Mouse (Mus musculus) kidney, adult 18-20 months (tissue): Measurements from ENCODE around the gene Pusl1.

ENCODE experiments used
- DNase-seq: peaks from one replicate; pipeline ENCODE4 v3.0.0; 2021

The Pusl1 gene

DNA sequence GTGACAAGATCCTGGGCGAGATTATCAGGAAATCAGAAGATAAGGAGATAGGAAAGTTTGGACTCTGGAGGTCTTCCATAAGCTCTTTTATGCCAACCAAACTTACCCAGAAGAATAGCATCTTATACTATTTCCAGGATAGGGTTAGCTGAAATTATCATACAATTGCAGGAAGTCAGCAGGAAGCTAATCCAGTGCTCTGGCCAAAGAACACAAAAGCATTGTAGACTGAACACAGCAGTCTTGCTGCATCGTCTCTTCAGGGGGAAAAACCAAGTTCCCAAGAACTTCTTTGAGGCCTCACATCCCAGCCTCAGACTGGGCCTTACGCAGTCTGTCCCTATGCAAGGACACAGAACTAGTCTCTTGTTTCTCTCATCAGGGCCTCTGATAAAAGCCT lies 8.0 kb downstream of the Pusl1 start:
- no peak for DNase-seq

DNA sequence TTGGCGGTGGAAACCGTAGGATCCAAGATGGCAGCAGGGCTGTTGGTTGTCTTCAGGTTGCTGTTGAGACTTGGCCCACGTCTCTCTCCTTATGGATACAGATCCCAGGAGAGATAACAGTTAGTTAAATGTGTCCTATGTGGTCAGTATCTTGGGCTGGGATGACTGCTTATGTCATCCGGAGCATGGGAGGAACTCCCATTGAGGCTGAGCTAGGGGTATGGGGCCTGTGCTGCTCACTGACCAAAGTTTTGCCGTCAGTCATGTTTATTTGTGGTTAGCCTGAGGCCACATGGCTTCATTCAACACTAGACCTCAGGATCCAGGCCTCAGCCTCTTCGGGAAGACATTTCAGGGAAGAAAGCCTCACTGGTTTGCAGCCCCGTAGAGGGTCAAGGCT lies 20.2 kb downstream of the Pusl1 start:
- no peak for DNase-seq

DNA sequence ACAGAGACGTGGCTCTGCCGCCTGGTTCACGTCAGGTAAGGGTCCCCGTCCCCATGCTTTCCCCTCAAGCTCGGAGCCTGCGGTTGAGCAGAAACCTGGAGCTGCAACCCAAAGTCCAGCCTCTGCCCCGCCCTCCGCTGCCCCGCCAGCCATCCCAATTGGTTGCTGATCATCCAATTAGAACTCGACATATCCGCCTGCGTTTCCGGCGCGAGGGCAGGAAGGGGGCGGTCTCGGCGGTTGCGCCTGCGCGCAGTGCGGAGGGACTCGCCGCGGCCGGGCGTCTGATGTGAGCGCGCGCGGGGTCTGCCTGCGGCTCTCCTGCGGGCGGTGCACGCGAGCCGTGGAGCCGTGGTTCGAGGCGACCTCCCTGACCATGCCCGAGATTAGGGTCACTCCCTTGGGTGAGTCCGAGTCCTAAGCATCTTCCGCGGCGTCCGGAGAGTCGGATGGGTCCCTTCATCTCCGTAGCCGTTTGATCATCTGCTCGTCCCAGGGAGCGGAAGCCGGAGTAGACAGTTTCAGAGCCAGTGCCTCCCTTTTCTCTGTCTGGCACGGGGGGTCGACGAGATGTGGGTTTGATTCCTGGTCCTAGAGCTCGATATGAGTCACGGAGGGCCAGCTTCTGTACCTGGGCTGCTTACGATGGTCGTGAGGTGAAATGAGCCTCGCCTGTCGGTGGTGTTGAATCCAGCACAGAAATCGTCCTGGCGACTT lies 22.1 kb downstream of the Pusl1 start, which contains the start of the genes Cptp and Ints11:
TSS of gene Cptp (minus strand) at position 124 of the 717 bp plus-strand sequence.
TSS of gene Ints11 (plus strand) at position 230 of the 717 bp plus-strand sequence.
- DNase-seq: peak; percentile 96

DNA sequence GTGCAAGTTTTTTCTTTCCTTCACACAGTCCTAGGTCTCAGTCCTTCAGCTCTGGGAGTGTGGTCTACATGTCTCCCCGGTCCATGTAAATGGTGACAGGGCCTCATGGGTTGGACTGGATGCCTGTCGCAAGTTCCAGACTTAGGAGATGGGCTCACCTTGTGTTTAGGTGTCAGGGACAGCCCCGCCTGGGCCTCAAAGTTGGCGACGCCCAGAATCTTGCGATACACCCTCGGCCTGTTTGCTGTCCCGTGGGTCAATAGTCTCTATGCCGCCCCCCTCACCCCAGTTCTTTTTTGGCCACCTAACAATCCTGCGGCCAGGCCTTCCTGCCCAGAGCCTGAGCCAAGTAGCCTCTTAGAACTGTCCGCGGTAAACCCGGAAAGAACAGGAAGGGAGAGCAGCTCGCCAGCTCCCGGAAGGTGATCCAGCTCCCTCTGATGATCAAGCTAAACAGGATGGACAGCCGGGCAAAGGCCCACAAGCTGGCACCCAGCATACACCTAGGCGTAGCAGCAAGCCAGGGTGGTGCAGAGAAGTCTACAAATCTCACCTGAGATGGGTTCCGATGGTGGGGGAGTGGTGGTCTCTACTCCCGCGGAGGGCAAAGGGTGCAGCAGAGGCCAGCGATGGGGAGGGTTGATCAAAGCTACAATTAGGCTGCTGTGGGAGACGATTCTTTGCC lies 22.8 kb downstream of the Pusl1 start:
- peak; percentile 49 for DNase-seq

DNA sequence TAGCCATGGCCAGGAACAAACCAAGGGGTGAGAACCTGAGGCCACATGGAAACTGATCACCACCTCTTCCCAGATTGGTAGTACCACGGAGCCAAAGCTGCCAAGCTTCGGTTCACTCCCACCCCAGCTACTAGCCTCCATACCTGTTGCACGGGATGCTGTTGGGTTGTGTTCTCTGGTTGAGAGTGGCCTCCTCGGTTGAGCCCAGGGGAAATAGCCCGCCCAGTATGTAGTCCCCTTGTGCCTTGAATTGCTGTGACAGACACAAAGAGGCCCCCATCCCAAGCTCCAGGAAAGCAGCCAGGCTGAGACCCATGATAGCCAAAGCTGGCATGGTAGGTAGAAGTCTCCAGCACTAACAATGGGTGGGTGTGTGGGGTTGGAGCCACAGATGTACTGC lies 28.6 kb downstream of the Pusl1 start, which contains the start of gene Tas1r3:
TSS of gene Tas1r3 (minus strand) at position 362 of the 400 bp plus-strand sequence.
- DNase-seq: no peak

DNA sequence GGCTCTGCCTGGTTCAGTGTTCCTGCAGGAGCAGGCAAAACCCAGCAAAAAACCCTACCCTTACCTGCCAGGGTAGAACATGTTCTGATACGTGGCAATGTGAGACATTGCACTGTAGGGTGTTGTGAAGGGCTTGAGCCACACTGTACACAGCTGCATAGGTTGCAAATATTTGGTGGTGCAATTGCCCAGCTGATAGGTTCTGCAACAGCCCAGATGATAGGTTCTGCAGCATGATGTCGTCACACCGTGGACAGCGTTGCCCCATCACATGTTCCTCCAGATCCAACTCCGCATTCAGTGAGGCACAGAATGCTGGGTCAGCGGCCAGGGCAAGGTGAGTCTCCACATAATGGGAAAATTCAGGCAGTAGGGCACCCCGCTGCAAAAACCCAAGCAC lies 29.8 kb downstream of the Pusl1 start:
- no peak for DNase-seq

DNA sequence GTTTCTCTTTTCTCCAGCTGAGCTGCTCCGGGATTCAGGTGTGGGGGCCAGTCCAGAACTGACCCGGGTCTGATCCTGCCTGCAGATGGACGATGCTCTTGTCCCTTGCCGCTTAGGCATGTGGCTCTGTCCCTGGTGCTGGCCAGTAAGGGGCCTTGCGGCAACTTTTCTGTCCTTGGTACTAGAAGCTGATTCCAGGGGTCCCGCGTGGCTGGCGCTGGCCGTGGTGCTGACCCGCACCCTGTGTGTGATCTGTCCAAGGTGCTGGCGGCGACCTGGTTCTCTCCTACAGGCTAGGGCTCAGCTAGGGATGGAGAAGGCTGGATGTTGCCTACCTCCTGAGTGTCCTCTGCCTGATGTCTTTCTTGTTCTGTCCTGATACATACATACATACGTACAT lies 32.3 kb downstream of the Pusl1 start:
- no peak for DNase-seq

DNA sequence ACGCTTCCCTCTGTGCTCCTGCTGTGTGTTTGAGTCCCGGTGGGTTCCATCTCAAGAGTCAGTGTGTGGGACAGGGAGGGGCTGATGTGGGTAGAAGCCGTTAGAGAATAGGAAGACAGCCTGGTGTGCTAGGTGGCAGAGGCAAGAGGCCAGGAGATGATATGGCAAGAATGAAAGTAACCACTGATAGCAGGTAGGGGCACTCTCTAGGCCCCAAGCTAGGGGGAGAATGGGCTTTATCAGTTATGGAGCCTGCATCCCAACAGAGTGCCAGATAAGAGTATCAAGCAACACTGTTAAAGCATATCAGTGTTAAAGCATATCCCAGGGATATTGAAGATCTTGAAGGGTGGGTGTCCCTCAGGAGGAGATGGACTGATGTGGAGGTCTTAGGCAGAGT lies 34.7 kb downstream of the Pusl1 start:
- no peak for DNase-seq

DNA sequence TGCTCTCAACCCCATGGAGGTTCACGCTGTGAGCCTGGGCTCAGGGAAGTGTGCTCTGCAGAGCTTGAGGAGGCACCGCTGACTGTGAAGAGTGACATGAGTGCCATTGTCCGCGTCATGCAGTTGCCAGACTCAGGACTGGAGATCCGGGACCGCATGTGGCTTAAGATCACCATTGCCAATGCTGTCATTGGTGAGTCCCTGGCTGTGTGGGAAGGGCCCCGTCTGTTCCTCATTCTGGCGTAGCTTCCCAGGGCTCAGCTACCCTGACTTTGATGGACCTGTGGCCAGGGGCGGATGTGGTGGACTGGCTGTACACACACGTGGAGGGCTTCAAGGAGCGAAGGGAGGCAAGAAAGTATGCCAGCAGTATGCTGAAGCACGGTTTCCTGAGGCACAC lies 35.5 kb downstream of the Pusl1 start:
- no peak for DNase-seq

DNA sequence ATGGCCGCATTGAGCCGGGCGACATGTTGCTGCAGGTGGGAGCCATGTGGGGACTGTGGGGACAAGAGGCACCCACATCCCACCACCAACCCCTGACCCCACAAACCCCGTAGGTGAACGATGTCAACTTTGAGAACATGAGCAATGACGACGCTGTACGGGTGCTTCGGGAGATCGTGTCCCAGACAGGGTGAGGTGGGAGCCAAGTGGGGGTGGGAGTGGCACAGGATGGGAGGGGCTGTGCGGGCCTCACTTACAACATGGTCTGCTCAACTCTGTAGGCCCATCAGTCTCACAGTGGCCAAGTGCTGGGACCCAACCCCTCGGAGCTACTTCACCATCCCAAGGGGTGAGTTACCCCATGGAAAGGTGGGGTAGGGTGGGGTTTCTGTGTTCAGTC lies 36.6 kb downstream of the Pusl1 start:
- no peak for DNase-seq

DNA sequence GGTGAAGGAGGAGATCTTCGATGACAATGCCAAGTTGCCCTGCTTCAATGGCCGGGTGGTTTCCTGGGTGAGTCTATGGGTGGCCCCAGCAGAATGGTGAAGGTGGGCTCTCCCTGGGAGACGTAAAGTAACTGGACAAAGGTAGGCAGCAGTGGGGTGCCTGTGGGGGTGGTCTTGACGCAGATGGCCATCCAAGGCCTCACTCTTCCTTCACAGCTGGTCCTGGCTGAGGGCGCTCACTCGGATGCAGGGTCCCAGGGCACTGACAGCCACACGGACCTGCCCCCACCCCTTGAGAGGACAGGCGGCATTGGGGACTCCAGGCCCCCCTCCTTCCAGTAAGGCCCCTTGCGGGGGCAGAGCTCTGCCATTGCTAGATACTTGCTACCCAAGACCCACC lies 38.2 kb downstream of the Pusl1 start:
- no peak for DNase-seq

DNA sequence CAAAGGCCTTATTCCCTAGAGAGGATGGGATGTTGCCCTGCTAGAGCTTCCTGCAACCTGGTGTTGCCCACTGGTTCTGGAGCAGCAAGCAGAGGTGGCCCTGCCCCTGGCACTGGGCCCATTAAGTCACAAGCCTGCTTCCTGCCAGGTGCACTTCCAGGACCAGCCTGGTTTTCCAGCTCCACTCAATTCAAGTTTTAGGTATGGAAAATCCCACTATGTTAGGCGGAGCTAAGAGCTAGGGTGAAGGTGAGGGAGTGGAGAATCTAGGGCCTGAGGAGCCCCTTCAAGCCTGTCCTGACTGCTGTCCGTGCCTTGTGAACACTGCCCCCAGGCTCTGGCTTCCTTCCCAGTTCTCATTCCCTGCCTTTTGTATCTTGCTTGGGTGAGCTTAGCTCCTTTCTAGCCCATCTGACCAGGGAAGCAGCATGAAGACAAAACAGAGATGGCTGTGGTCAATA lies 39.6 kb downstream of the Pusl1 start:
- peak; percentile 72 for DNase-seq

DNA sequence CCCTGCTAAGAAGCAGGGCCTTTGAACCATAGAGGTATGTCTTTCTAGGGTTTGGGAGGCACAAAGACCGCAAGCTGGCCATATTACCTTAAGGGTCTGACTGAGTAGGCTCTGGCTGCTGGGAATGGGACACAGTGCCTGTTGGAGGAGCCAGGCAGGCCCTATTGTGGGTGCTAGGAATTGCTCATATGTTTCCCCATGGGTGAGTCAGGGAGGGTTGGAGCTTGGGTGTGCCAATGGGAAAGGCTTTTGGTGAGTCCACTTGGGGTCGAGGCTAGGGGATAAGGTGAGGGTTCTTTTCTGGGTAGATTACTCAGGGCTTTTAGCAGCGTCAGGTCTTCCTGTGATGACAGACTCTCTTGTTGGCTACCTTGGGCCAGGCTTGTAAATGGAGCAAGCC lies 40.2 kb downstream of the Pusl1 start:
- DNase-seq: no peak

DNA sequence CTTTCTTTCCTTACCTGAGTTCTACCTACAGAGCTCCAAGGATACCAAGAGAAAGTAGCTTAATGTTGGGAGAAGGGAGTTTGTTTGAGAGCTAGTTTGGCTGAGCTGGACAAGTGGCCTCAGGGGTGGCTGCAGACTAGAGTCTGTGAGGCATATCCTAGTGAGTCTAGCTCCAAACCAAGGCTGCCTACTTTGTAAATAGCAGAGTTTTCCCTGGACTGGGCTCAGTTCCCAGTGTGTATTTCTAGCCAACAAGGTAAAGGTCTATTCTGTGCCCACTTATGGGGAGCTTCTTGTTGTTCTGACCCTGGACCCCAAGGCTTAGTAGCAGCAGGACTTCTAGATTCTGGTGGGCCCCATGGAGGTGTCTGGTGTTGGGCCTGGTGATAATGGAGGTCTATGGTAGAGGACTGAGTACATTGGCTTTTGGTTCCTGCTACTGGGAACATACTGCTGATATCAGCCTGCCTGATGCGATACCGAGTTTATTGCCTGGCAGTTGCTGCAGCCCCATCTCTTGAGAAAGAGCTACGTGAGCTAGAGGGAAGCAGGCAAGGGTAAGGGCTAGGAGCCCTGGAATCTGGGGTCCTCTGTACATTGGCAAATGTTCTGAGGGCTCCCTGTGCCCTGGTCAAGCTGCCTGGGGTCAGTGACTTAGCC lies 41.7 kb downstream of the Pusl1 start:
- peak; percentile 55 for DNase-seq

DNA sequence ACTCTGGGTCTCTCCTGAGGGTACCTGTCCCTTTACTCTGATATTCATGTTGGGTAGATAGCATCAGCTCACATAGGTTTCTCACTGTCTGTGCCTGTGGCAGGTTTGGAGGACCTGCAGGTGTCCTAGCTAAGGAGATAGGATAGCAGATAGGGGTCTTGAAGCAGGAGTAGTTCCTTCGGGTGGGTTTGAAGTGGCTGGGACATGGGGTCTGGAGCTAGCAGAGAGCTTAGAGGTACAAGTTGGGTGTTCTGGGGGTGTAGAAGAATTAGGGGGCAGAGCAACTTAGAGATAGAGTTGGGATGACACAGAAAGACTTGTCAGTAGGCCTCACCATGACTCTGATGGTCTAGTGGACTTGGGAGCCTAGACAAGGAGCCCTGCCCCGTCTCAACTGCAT lies 42.2 kb downstream of the Pusl1 start:
- DNase-seq: no peak

DNA sequence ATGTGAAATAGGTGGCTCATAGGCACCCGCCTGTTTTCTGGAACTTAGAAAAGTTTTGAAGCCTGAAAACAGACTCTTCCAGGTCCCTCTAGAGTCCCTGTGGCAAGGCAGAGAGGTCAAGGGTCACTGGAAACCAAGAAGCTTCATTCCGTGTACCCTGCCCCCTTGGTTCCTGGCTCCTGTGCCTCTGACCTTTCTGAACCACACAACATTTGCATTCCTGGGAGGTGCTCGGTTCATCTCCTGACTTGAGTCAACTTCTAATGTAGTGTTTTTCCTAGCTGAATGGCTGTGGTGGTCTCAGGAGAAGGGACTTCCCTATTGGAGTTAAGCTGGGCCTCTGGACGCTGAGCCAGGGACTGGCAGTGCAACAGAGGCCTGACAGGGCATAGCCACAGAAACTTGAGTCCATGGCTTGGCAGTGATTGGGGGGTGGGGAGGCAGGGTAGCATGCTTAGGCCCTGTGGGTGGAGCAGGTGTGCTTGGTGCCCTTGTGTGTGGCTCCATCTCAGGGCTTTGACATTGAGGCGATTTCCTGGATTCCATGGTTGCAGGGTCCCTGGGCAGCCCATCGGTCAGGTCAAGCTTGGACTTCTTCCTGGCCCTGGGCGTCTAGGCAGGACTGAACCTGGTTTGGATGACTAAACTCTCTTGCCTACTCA lies 43.0 kb downstream of the Pusl1 start:
- DNase-seq: peak; percentile 64

DNA sequence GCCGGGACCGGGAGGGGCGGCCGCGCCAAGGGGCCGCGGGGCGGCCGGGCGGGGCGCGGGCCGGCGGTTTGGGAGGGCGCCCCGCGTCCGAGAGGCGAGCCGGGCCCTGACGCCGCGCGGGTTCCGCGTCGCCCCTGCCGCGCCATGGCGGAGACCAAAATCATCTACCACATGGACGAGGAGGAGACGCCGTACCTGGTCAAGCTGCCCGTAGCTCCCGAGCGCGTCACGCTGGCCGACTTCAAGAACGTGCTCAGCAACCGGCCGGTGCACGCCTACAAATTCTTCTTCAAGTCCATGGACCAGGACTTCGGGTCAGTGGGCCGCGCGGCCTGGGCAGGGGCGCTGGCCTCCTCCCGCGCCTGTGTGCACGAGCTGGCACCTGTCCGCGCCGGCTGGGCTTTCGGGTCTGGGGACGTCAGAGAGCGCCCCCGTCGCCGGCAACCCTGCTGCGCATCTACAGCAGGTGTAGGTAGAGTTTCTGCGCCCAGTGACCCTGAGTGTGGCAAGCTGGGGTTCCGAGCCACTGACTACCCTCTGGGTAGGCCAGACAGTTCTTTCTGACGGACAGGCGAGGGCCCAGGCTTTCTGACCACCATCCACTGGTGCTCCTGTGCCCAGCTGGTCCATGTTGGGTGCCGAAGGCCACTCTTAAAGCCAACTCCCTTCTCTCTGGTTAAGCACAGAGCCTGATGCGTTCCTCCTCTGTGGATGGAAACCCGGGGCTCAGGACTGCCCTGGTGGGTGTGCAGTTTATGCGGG lies 43.8 kb downstream of the Pusl1 start:
- peak; percentile 65 for DNase-seq

DNA sequence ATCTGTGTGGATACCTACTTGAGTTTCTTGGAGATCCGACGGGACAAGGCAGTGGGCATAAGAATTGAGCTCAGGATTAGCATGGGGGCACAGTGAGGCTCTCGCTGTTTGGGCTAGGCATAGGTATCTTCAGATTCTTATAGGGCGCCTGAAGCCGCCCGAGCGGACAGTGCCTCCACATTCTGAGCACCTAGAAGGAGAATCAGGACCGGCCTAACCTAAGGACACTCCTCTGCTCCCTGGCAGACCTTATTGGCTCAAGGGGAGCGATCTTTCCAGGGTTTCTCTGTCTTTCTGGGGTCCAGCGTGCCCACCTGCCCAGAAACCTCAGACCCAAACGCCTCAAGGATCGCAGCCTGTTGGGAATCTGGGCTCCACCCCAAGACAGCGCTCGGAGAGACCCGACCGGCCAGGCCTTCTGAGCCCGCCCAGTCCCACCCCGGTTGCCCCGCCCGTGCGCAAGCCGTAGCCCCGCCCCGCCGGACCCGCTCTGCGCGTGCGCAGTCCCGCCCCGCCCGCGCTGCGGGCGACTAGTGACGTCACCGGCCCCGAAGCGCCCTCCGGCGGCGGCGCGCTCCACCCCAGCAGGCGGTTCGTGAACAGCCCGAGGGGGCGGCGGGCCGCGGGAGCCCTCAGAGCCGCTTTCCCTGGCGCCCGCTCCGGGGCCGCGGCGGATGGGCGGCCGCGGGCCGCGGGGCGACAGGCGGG lies 44.6 kb downstream of the Pusl1 start, which contains the start of gene Dvl1:
TSS of gene Dvl1 (plus strand) at position 532 of the 708 bp plus-strand sequence.
- DNase-seq: peak; percentile 93

DNA sequence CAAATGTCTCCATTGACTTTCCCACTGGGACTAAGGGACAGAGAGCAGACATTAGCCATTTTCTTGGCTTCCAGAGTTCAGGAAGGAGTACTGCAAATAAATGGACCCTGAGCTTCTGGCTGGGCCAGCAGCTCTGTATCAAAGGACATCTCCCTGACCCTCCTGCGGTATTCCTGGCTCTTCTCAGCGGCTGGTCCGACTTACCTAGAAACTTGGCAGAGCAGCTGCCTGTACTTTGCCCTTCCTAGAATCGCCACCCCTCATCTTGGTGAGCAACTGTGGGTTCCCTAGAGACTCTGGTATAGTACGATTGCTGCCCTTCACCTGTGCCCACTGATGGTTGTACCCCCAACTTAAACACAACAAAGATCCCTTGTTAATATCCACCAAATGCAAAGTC lies 48.4 kb downstream of the Pusl1 start:
- DNase-seq: peak; percentile 59

DNA sequence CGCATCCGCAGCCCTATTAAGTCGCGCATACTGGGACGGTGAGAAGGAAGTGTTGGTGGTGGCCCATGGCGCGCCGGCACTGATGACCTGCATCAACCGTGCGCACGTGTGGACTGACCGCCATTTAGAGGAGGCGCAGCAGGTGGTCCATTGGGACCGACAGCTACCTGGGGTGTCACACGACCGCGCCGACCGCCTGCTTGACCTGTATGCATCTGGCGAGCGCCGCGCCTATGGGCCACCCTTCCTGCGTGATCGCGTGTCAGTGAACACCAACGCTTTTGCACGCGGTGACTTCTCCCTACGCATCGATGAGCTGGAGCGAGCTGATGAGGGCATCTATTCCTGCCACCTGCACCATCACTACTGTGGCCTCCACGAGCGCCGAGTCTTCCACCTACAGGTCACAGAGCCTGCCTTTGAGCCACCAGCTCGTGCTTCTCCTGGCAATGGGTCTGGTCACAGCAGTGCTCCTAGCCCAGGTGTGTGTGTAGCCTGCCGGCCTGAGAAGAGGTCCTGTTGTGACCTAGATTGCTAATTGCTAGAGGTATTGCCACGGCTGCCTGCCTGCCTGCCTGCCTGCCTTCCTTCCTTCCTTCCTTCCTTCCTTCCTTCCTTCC lies 49.8 kb downstream of the Pusl1 start:
- no peak for DNase-seq

DNA sequence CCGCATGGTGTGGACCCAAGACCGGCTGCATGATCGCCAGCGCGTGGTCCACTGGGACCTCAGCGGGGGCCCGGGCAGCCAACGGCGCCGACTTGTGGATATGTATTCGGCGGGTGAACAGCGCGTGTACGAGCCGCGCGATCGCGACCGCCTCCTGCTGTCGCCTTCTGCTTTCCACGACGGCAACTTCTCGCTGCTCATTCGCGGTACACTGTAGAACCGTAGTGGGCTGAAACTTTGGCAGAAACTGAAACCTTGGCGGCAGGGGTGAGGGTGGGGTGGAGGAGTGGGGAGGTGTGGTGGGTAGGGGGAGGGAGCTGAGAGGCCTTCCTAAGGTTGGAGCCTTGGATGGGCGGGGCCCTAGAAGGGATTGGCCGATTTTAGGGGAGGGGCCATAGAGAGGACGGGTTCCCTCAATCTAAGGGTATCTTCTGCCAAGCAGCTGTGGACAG lies 50.6 kb downstream of the Pusl1 start:
- DNase-seq: peak; percentile 70
